Comparison of ENCODE assay signal across 22 mouse cellular contexts in genomic region chr9:108150486-108150885, GRCm38 (mm10). TPM values are rescaled to one million over a fixed set of nuclear protein-coding genes. Genes with fewer than 3 reads are reported as not detected.
A peak's percentile ranks its signal among the peaks of the same experiment; 100 is the strongest.
DNase-seq lines count a peak whose midpoint lies in the region; ATAC-seq and TF ChIP-seq lines count a peak whose summit lies in the region.
"Had no signal": no experiment of that assay in that cellular context is flagged by ENCODE, and none has a peak within 500 bp of the region (broad histone marks: within the 10 kb centered on the region; RNA-seq: fewer than 3 reads in every experiment).

No protein-coding gene starts in this region.

- TF ChIP-seq CTCF in layer of hippocampus, adult 2 months (conservative IDR thresholded peaks at IDR 0.05): no peak

- ATAC-seq in activated CD4-positive, CD25-positive, alpha-beta regulatory T cell, adult 4 months: peak; percentile 56
- ATAC-seq: forebrain, embryonic 14.5 days; intestine, postnatal 0 days had no signal

- H3K27ac ChIP-seq in layer of hippocampus, adult 2 months: peak overlapping the region; percentile 61; the same call in 1 of the 2 replicates
- H3K27ac ChIP-seq: gastrocnemius, adult 2 months; heart, embryonic 10.5 days; hindbrain, embryonic 14.5 days had no signal

- H3K4me3 ChIP-seq in layer of hippocampus, adult 2 months: no peak overlapping the region
- H3K4me3 ChIP-seq: embryonic facial prominence, embryonic 10.5 days; erythroblast, embryonic 14.5 days; forebrain, embryonic 10.5 days; gastrocnemius, adult 2 months; heart, embryonic 10.5 days had no signal

- no peak for DNase-seq in layer of hippocampus, adult 2 months (ENCODE audit: low spot score in 2 of 2)
- no peak for DNase-seq in layer of hippocampus, adult 9-11 months
- peak; percentile 27 for DNase-seq in thymus, postnatal 0 days (ENCODE audit: low spot score)
- no peak for DNase-seq in thymus, postnatal 10 days (ENCODE audit: low spot score in 2 of 2)
- DNase-seq in naive thymus-derived CD4-positive, alpha-beta T cell, adult 2 months (ENCODE audit: low read depth): peak; percentile 75
- DNase-seq in heart, adult 8-10 months (ENCODE audit: low spot score): no peak
- no peak for DNase-seq in heart, adult 11 months
- DNase-seq: adrenal gland, adult 8-10 months; adrenal gland, postnatal 36 days; cerebellum, adult 9-10 months; gastrocnemius, adult 2 months; gastrocnemius, postnatal 25 days; heart, postnatal 10 days; heart, postnatal 4 days had no signal

RNA-seq across cellular contexts. Expression of gene Bsn, which starts 39.7 kb away (rescaled TPM):
- total RNA-seq in layer of hippocampus, adult 2 months (2021): 100 to 1,000 TPM; 236 to 246 TPM
- polyA plus RNA-seq in thymus, postnatal 0 days (2015; fragmentation: Nextera tagmentation; extraction: Ambion mirVana): 1.9 and 2.0 TPM in 2 replicates
- under 1 TPM; 0.33 to 0.73 TPM for polyA plus RNA-seq in activated CD4-positive, CD25-positive, alpha-beta regulatory T cell, adult 4 months (2017; shearing (Covaris generic))
- total RNA-seq in heart, adult 8-10 months (2022): under 1 TPM; 0.05 to 0.06 (median 0.06) TPM

RNA-seq across cellular contexts. Expression of gene Apeh, which starts 56.1 kb away (rescaled TPM):
- 10 to 100 TPM; 35.3 to 37.0 TPM for total RNA-seq in layer of hippocampus, adult 2 months (2021)
- polyA plus RNA-seq in thymus, postnatal 0 days (2015; fragmentation: Nextera tagmentation; extraction: Ambion mirVana): 48.0 and 51.4 TPM in 2 replicates
- 10 to 100 TPM; 39.4 to 45.0 TPM for polyA plus RNA-seq in activated CD4-positive, CD25-positive, alpha-beta regulatory T cell, adult 4 months (2017; shearing (Covaris generic))
- 10 to 100 TPM; 38.5 to 49.0 (median 44.9) TPM for total RNA-seq in heart, adult 8-10 months (2022)

Comparison
In these comparisons a context has a peak if more than half of its experiments do, and no peak if none do; other contexts are left out.
1. DNase-seq: peak in thymus, postnatal 0 days (single experiment) and naive thymus-derived CD4-positive, alpha-beta T cell, adult 2 months (single experiment); none in layer of hippocampus, adult 2 months (0 of 2), layer of hippocampus, adult 9-11 months (single experiment), thymus, postnatal 10 days (0 of 2), heart, adult 8-10 months (single experiment) and heart, adult 11 months (single experiment).
2. RNA of gene Bsn, which starts 39.7 kb away (total RNA-seq): 236 to 246 TPM in layer of hippocampus, adult 2 months; 0.05 to 0.06 TPM in heart, adult 8-10 months; every median in the first group is over 100 times any median in the second.